Mouse (Mus musculus): ENCODE measurements around the gene Wwox. TPM values are rescaled to one million over a fixed set of nuclear protein-coding genes. Genes with fewer than 3 reads are reported as not detected.

Wwox gene
- polyA plus RNA-seq, 1 experiment from 2014 or later, result 20.0 TPM

GRCm38 (mm10) chr8:114590336-114590867 lies 150.9 kb downstream of the Wwox start:
- no peak overlapping the region for H3K27ac ChIP-seq
- H3K4me2 ChIP-seq, result no peak overlapping the region
- no peak for ATAC-seq (ENCODE audit: borderline replicate concordance, extremely low read depth, low FRiP score, low TSS enrichment)
- WGBS, result 86% methylated on average over 12 of the region's 12 CpGs
- H3K4me1 ChIP-seq, result peaks cover 10% of the 10 kb centered on the region; the same call in 1 of the 2 replicates
- H3K27me3 ChIP-seq, result no peaks in the 10 kb centered on the region; the same call in 1 of the 2 replicates
- H3K36me3 ChIP-seq, result no peaks in the 10 kb centered on the region
- H3K4me3 ChIP-seq, result no peak overlapping the region
- no peak overlapping the region for H3K9ac ChIP-seq
- H3K9me3 ChIP-seq, result no peaks in the 10 kb centered on the region

GRCm38 (mm10) chr8:114591296-114592280 lies 152.1 kb downstream of the Wwox start:
- H3K9me3 ChIP-seq, result 0 out of 2 replicates have a peak, but pooled peaks cover 5% of the 10 kb centered on the region
- H3K36me3 ChIP-seq, result no peaks in the 10 kb centered on the region
- peak overlapping the region; percentile 22; the same call in 1 of the 2 replicates for H3K4me2 ChIP-seq
- ATAC-seq (ENCODE audit: borderline replicate concordance, extremely low read depth, low FRiP score, low TSS enrichment), result peak; percentile 56; the same call in 1 of the 2 replicates
- H3K4me3 ChIP-seq, result no peak overlapping the region
- H3K27ac ChIP-seq, result peak overlapping the region; percentile 70
- no peak overlapping the region for H3K9ac ChIP-seq
- peaks cover 10% of the 10 kb centered on the region; the same call in 1 of the 2 replicates for H3K4me1 ChIP-seq
- 45% methylated on average over 26 of the region's 26 CpGs for WGBS
- no peaks in the 10 kb centered on the region; the same call in 1 of the 2 replicates for H3K27me3 ChIP-seq

DNA sequence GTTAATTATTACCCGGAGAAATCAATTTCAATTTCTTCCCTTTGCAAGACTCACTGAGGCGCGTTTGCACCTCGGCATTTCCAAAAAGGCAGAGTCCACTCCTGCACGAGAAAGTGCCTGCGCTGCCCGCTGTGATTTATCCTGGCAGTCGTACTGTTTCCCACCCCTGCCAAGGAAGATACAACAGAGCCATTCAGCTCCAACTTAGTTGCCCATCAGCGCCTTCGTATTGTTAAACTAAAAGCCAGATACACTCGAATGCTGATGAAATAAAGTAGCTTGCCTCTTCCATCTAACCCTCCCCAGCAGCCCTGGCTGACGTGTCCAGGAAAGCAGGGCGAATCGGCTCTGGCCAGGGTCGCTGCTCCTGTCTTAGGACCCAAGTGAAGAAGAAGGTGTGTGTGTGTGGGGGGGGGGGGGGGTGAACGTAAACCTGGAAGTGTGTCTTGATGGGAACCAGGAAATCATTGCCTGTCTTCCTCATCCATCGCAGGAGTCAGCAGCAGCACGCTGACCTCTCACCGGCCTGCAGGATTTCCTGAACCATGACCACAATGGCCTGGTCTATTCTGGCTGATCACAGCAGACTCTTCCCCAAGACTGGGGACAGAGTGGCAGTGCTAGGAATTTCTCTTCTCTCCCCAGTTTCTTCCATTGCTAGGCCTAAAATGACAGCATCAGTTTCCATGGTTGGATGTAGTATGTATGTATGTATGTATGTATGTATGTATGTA lies 154.1 kb downstream of the Wwox start:
- H3K36me3 ChIP-seq, result no peaks in the 10 kb centered on the region
- H3K27ac ChIP-seq, result no peak overlapping the region
- no peak overlapping the region for H3K9ac ChIP-seq
- ATAC-seq (ENCODE audit: borderline replicate concordance, extremely low read depth, low FRiP score, low TSS enrichment), result no peak
- no peak overlapping the region for H3K4me2 ChIP-seq
- WGBS, result 72% methylated on average over 19 of the region's 19 CpGs
- no peak overlapping the region for H3K4me3 ChIP-seq
- H3K27me3 ChIP-seq, result no peaks in the 10 kb centered on the region; the same call in 1 of the 2 replicates
- H3K9me3 ChIP-seq, result 0 out of 2 replicates have a peak, but pooled peaks cover 5% of the 10 kb centered on the region
- peaks cover 10% of the 10 kb centered on the region; the same call in 1 of the 2 replicates for H3K4me1 ChIP-seq

- H3K27me3 ChIP-seq, result no peaks in the 10 kb centered on the region
- no peak overlapping the region for H3K4me2 ChIP-seq
- no peak overlapping the region for H3K27ac ChIP-seq
- H3K4me1 ChIP-seq, result peaks cover 10% of the 10 kb centered on the region; the same call in 1 of the 2 replicates
- H3K9me3 ChIP-seq, result 0 out of 2 replicates have a peak, but pooled peaks cover 5% of the 10 kb centered on the region
- H3K36me3 ChIP-seq, result no peaks in the 10 kb centered on the region
- no peak overlapping the region for H3K9ac ChIP-seq
- no peak overlapping the region for H3K4me3 ChIP-seq
- ATAC-seq (ENCODE audit: borderline replicate concordance, extremely low read depth, low FRiP score, low TSS enrichment), result no peak
- WGBS, result 62% methylated on average over 5 of the region's 5 CpGs
Observed at GRCm38 (mm10) chr8:114594811-114595210, 155.4 kb downstream of the Wwox start.

DNA sequence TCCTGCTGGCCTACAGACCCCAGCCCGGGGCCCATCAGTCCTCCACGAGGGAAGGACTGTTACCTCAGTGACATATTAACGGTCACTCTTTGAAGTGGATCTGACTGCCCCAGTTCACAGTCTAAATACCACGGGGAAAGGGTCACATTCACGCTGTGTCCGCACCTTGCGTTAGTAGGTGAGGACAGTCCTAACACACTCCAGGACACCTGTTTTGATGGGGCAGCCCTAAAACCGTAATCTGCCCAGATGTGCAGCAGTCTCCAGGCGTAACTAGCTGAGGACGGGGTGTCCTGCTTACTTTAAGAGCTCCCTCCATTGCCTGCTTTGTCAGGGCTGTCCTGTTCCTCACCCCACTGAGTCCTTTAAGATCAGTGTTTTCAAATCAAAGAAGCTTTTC lies 160.1 kb downstream of the Wwox start:
- Histone ChIP-seq H3K4me3 (no peak overlapping the region), H3K27me3 (no peaks in the 10 kb centered on the region), H3K9me3 (0 out of 2 replicates have a peak, but pooled peaks cover 5% of the 10 kb centered on the region), H3K9ac (no peak overlapping the region), H3K4me1 (peaks cover 3% of the 10 kb centered on the region; the same call in 1 of the 2 replicates), H3K4me2 (no peak overlapping the region), H3K27ac (no peak overlapping the region), H3K36me3 (no peaks in the 10 kb centered on the region)
- WGBS, result 52% methylated on average over 10 of the region's 10 CpGs
- no peak for ATAC-seq (ENCODE audit: borderline replicate concordance, extremely low read depth, low FRiP score, low TSS enrichment)

DNA sequence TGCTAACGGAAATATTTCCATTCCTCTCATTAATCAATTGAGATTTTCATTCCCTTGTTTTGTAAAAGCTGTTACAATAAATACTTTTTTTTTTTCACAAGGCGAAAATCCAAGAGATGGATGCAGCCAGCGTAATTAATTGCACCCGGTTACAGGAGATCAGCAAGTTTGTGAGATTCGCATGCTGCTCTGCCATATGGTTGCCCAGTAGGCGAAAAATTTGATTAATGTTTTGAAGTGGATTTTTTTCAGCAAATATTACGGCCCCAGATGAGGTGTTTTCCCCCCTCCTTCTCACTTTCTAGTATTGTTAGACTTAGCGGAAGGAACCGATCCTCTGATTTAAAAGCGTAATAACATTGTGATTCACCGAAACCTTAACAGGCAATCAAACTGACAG lies 160.7 kb downstream of the Wwox start:
- ATAC-seq (ENCODE audit: borderline replicate concordance, extremely low read depth, low FRiP score, low TSS enrichment), result no peak
- H3K9ac ChIP-seq, result no peak overlapping the region
- H3K27me3 ChIP-seq, result no peaks in the 10 kb centered on the region
- no peak overlapping the region for H3K27ac ChIP-seq
- no peak overlapping the region for H3K4me2 ChIP-seq
- no peak overlapping the region for H3K4me3 ChIP-seq
- H3K4me1 ChIP-seq, result peaks cover 3% of the 10 kb centered on the region; the same call in 1 of the 2 replicates
- 84% methylated on average over 11 of the region's 11 CpGs for WGBS
- no peaks in the 10 kb centered on the region for H3K36me3 ChIP-seq
- 0 out of 2 replicates have a peak, but pooled peaks cover 5% of the 10 kb centered on the region for H3K9me3 ChIP-seq

DNA sequence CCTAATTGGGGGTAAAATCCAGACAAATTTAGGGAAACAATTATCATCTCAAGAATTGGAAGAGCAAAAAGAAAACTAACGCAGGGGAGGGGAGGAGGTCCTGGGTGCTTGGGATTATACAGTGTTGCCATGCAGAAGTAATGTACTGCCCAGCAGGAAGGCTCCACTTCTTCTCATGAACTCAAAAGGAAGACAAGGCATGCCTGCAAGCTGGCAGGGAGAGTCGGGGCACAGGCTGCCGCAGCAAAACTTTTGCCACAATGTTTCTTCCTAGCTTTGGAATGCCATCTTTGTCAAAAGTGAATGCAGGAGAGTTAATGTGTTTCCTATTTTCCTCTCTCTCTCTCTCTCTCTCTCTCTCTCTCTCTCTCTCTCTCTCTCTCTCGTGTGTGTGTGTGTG lies 163.6 kb downstream of the Wwox start:
- Histone ChIP-seq H3K4me1 (peaks cover 8% of the 10 kb centered on the region; the same call in 1 of the 2 replicates), H3K9me3 (no peaks in the 10 kb centered on the region), H3K27me3 (no peaks in the 10 kb centered on the region), H3K4me3 (no peak overlapping the region), H3K36me3 (no peaks in the 10 kb centered on the region), H3K27ac (no peak overlapping the region), H3K4me2 (no peak overlapping the region), H3K9ac (no peak overlapping the region)
- 80% methylated on average over 3 of the region's 4 CpGs for WGBS
- no peak for ATAC-seq (ENCODE audit: borderline replicate concordance, extremely low read depth, low FRiP score, low TSS enrichment)

GRCm38 (mm10) chr8:114603561-114603960 lies 164.1 kb downstream of the Wwox start:
- no peak for ATAC-seq (ENCODE audit: borderline replicate concordance, extremely low read depth, low FRiP score, low TSS enrichment)
- no peaks in the 10 kb centered on the region for H3K36me3 ChIP-seq
- H3K27me3 ChIP-seq, result no peaks in the 10 kb centered on the region
- H3K9ac ChIP-seq, result no peak overlapping the region
- 49% methylated on average over 6 of the region's 6 CpGs for WGBS
- no peaks in the 10 kb centered on the region for H3K9me3 ChIP-seq
- no peak overlapping the region for H3K27ac ChIP-seq
- H3K4me1 ChIP-seq, result peaks cover 8% of the 10 kb centered on the region; the same call in 1 of the 2 replicates
- no peak overlapping the region for H3K4me2 ChIP-seq
- no peak overlapping the region for H3K4me3 ChIP-seq

GRCm38 (mm10) chr8:114604315-114604714 lies 164.9 kb downstream of the Wwox start:
- Histone ChIP-seq H3K4me2 (no peak overlapping the region), H3K27ac (no peak overlapping the region), H3K9ac (no peak overlapping the region), H3K9me3 (no peaks in the 10 kb centered on the region), H3K36me3 (no peaks in the 10 kb centered on the region), H3K27me3 (no peaks in the 10 kb centered on the region), H3K4me3 (no peak overlapping the region), H3K4me1 (peaks cover 8% of the 10 kb centered on the region; the same call in 1 of the 2 replicates)
- WGBS, result 41% methylated on average over 16 of the region's 16 CpGs
- ATAC-seq (ENCODE audit: borderline replicate concordance, extremely low read depth, low FRiP score, low TSS enrichment), result no peak

- no peak overlapping the region for H3K9ac ChIP-seq
- H3K27ac ChIP-seq, result no peak overlapping the region
- H3K36me3 ChIP-seq, result no peaks in the 10 kb centered on the region
- ATAC-seq (ENCODE audit: borderline replicate concordance, extremely low read depth, low FRiP score, low TSS enrichment), result no peak
- H3K4me1 ChIP-seq, result peaks cover 8% of the 10 kb centered on the region; the same call in 1 of the 2 replicates
- no peaks in the 10 kb centered on the region for H3K9me3 ChIP-seq
- H3K4me3 ChIP-seq, result no peak overlapping the region
- H3K4me2 ChIP-seq, result no peak overlapping the region
- WGBS, result 87% methylated on average over 2 of the region's 2 CpGs
- no peaks in the 10 kb centered on the region for H3K27me3 ChIP-seq
Observed at GRCm38 (mm10) chr8:114605651-114606050, 166.2 kb downstream of the Wwox start.

DNA sequence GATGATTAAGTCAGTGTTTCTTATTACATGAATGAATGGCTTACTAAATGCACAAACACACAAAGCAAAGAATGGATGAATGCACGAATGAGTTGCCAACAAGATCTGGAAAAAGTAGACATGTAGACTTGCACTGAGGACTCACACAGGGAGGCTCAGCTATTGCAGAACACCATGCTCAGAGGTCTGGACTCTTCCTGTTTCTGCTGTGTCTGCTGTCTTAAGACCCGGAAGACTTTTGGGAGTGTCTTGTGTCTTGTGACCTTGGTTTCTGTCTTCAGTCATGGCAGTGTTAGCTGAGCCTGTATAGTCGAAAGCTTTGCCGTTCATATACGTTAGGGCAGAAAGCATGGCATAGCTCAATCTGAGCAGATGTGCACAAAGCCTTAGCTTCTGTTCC lies 169.9 kb downstream of the Wwox start:
- Histone ChIP-seq H3K27me3 (no peaks in the 10 kb centered on the region), H3K9me3 (no peaks in the 10 kb centered on the region), H3K9ac (no peak overlapping the region), H3K4me1 (0 out of 2 replicates have a peak, but pooled peaks cover 5% of the 10 kb centered on the region), H3K4me2 (no peak overlapping the region), H3K4me3 (no peak overlapping the region), H3K27ac (no peak overlapping the region), H3K36me3 (no peaks in the 10 kb centered on the region)
- WGBS, result 87% methylated on average over 5 of the region's 5 CpGs
- no peak for ATAC-seq (ENCODE audit: borderline replicate concordance, extremely low read depth, low FRiP score, low TSS enrichment)
